Mouse (Mus musculus): ENCODE measurements around the gene B3galnt2. TPM values are rescaled to one million over a fixed set of nuclear protein-coding genes. Genes with fewer than 3 reads are reported as not detected.
A peak's percentile ranks its signal among the peaks of the same experiment; 100 is the strongest.
"Not testable (repeated sequence)": the region's sequence is repeated elsewhere in the genome, so short reads cannot be mapped to it uniquely, and the experiment has no call there.

B3galnt2 gene
- total RNA-seq (2021) = 10 to 100 TPM; 13.1 to 16.6 TPM
- long read RNA-seq, experiment 1, transcript B3galnt2-201 (12 exons, 3,892 nt) = major isoform, 13 of 21 reads
- long read RNA-seq, experiment 1, partial matches to known transcripts = 1 of 21 reads
- long read RNA-seq, experiment 1, other reads (novel, unspliced or antisense) = 6 of 21 reads
- long read RNA-seq, experiment 2, transcript B3galnt2-201 (12 exons, 3,892 nt) = major isoform, 7 of 14 reads
- long read RNA-seq, experiment 2, partial matches to known transcripts = 4 of 14 reads
- long read RNA-seq, experiment 2, other reads (novel, unspliced or antisense) = 3 of 14 reads

DNA sequence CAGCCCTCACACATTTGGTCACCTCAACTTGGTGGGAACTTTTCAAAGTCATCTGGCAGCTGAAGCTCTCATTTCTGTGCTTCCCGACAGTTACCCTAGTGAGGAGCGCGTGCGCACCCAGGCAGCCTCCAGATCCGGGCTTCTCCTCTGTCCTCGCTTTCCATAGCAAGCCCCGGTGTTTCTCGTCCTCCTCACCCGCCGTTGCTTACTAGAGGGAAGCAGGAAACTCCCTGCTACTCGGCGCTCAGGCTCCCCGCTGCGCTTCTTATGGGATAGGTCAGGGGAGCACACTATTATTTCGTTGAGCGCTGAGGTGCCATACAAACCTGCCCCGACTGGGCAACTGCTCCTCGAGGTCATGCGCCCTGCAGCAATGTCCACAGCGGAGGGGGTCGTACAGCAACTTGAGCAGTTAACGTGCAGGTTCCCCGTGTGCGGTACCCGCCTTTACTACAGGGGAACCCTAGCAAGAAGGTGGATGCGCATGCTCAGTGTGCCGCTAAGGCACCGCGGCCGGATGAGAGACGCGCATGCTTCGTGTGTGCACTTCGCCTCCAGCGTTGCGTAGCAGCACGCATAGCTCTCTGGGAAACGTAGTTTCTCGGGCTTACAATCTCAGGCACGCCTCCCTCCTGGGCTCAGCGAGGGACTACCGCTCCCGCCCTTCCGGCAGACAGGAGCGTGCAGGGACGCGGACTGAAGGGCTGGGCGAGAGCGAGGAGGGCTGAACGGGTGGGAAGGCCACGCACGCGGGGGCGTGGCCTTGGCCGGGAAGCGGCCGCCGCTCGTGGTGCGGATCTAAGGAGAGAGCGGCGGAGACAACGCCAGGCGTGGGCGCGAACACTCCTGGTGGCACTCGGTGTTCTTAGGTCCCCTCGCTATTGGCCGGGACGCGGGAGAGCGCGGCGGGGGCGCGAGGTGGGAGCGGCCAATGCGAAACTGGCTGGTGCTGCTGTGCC is at the start of gene B3galnt2:
Gene B3galnt2 (plus strand): TSS at position 596 of the 959 bp plus-strand sequence.
- DNase-seq (ENCODE audit: low spot score in 2 of 2) = peak; percentile 94 to 98

DNA sequence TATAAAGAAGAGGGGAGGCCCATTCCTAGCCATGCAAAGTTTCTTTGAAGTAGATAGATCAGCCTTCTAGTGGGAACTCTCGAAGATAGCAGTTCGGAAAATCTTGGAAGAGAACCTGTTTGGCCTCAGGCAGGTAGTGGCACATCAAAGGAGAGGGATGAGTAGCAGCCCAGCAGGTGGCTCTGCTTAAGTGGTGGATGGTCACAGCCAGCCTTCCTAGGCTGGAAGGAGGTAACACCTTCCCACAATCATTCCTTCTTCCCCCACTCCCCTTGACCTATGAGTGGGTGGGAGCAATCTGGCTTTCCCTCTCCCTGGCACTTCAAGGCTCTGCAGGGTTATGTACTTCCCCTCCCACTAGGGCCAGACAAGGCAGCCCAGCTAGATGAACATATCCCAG is 42.9 kb upstream of the B3galnt2 start:
- no peak for DNase-seq (ENCODE audit: low spot score in 2 of 2)

- DNase-seq (ENCODE audit: low spot score in 2 of 2) = no peak
These were observed 34.9 kb upstream of the B3galnt2 start for GRCm38 (mm10) chr13:13919396-13919795.

GRCm38 (mm10) chr13:13922526-13922925 is 31.7 kb upstream of the B3galnt2 start:
- no peak for DNase-seq (ENCODE audit: low spot score in 2 of 2)

DNA sequence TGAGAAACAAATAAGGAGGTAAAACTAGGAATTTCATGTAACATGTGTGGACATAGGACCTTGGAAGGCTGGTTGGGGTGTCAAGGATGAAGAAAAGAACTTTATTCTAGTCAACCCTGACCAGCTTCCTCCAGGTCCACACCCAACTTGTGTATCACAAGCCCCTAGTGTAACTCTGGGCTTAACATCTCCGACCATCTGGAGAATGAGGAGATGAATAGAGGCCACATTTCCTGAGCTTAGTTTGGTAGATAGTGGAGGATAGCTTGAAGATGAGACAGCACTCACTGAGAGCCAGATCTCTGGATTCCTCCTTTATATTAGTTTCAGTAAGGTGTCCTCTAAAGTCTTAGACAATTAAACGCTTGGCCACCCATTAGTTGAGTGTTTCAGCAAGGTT is 24.3 kb upstream of the B3galnt2 start:
- DNase-seq (ENCODE audit: low spot score in 2 of 2) = no peak

DNA sequence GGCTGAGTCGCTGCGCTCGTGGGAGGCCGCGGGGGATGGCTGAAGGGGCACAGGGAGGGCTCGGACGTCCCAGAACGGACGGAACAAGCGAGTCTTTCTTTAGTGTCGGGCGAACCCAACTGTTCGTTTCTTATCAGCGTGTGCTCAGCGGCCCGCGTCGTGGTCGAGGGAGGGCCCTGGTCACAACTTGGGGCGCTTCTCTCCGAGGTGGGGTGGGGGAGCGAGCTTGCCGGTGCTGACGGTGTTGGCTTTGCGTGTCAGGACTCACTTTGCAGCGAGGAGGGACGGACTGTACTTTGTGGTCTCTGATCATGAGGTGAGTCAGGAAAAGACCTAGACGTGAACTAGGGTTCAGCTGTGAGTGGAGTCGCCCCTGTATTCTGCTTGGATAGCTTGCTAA is 662 bp downstream of the B3galnt2 start:
- peak; percentile 18 to 23 for DNase-seq (ENCODE audit: low spot score in 2 of 2)

GRCm38 (mm10) chr13:13956686-13957085 is 2.4 kb downstream of the B3galnt2 start:
- no peak for DNase-seq (ENCODE audit: low spot score in 2 of 2)

DNA sequence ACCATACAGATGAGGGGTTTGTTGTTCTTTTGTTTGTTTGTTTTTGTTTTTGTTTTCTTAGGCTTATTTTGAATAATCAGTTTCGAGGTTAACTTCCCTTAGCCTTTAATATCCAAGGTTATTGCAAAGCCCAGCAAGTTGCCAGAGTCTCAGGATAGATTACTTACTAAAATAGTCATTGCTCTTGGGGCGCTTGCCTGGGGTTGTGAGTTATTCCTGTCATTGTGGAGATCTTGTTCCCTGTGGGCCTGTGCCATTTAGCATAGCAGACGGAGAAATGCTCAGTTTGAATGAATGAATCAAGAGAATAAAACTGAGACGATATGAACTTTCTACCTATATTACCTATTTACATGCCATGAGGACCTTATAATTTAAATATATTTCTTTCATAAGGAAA is 5.9 kb downstream of the B3galnt2 start:
- no peak for DNase-seq (ENCODE audit: low spot score in 2 of 2)

DNA sequence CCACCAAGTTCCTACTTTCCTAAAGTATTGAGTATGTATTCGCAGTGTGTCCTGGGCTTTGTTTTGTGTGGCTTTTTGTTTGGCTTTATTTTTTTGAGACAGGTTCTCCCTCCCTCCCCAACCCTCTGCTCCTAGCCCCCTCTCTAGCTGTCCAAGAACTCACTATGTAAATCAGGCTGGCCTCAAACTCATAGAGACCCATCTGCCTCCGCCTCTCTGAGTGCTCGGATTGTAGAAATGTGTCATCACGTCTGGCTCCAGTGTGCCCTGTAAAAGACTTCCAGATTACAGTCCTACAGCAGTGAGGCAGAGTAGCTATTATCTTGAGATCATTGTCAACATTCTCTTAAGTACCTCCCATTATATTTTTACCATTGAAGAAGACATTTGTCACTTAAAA is 6.8 kb downstream of the B3galnt2 start:
- no peak for DNase-seq (ENCODE audit: low spot score in 2 of 2)

DNA sequence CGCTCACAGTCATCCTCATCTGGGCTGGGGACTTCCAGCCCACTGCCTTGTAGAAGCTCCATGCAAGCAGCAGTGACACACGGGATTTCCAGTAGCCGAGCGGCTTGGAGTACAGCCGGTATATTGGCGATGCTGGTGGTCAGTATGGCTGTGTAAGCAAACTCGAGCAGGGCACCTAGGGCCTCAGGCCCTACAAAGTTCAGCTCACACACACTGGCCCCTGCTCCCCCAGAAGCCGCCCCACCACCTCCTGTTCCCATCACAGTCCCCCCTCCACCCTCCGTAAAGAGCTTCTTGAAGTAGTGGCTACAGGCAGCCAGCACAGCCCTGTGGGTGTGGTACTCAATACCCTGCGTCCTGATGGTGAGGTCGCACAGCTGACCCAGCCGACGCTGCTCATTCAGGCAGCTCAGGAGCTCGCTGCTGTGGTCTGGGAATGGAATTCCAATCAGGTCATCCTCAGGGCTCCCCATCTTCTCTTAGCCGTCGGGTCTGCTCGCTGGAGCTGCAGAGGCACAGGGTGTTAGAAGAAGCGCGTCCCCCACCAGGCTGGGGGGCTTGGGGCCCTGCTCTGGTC is 11.2 kb downstream of the B3galnt2 start:
- DNase-seq (ENCODE audit: low spot score in 2 of 2) = no peak

GRCm38 (mm10) chr13:13966172-13966571 is 11.9 kb downstream of the B3galnt2 start:
- DNase-seq (ENCODE audit: low spot score in 2 of 2) = no peak

DNA sequence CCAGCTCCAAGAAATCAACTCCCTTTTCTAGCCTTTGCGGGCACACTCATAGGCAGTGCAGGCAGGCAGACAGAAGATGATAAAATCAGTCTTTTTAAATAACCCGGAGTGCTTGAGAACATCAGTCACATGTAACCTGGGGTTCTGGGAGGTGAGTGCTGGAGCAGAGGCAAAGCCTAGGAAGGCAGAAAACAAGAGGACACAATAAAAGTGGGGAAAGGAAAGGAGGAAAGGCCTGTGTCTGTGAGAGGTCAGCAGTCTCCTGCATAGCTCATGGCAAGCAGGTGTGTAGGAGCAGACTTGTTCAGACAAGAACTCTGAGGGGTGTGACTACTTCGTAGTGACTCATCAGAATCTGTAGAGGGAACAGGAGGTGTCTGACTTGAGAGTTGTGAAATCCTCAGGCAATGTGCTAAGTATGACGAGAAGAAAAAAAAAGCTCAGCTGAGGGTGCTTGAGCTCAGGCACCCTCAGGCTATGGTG is 14.4 kb downstream of the B3galnt2 start:
- DNase-seq (ENCODE audit: low spot score in 2 of 2) = peak; percentile 12 to 48

DNA sequence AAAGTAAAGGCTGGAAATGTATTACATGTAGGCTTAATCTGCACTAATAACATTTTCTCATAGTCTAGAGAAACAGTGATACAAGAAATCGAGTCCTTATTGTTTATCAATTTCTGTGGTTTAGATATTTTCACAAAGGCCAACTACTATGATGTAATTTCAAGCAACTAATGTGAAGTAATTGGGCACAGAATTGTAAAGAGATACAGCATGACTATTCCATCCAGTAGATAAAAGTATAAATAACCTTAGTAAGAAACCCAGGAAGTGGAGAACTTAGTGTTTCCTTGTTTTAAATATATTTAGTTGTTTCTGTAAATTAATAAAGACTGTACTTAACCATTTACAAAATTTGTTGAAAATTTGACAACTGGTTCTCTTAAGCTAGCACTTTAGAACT is 15.5 kb downstream of the B3galnt2 start:
- no peak for DNase-seq (ENCODE audit: low spot score in 2 of 2)

GRCm38 (mm10) chr13:13981842-13982241 is 27.6 kb downstream of the B3galnt2 start:
- not testable (repeated sequence) for DNase-seq (ENCODE audit: low spot score in 2 of 2)

DNA sequence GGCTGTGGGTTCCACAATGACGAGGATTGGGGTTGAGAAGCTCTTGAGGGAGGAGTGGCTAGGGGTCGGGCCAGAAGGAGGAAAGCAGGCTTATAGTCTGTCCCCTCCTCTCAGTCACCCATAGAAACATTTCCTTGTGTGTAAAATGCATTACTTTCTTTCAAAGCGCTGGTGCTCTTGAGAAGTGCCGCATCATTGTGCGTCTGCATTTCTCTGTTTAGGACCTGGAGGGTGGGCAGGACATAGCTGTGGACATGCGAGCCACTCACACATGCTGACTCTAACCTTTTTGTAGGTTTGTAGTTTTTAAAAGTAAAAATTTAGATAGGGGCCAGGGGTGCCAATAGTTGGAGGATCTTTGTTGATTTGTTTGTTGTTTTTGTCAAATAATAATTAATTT is 29.3 kb downstream of the B3galnt2 start:
- no peak for DNase-seq (ENCODE audit: low spot score in 2 of 2)

DNA sequence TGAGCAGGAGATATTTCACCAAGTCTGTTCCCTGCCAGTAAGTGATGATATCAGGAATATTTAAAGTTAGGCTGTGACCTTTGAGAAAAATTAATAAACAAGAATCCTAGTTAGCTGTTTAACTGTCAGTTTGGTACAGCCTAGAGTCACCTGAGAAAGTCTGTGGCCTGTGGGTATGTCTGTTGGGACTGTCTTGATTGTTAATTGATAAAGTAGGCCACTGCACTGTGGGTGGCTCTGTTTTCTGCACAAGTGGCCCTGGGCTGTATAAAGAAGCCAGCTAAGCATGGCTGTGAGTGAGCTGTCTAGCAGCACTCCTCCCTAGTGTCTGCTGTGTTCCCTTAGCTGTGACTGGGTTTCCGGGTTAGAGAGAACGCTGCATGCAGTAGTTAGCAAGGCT is 34.9 kb downstream of the B3galnt2 start:
- no peak for DNase-seq (ENCODE audit: low spot score in 2 of 2)

DNA sequence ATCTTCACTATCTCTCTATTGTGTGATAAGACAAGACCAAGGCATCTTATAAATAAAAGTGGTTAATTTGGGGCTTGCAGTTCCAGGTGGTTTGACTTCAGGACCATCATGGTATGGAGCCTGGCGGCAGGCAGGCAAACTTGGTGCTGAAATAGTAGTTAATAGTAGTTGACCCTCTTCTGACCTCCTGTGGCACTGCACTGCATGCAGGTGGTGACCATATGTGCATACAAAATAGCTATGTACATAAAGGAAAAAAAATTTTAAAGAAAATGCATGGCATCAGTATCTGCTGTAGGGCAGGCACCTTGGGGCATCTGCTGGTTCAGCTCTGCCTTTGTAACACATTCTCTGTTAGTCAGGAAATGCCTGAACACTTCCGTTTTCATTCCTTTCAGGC is 36.1 kb downstream of the B3galnt2 start:
- DNase-seq (ENCODE audit: low spot score in 2 of 2) = no peak

DNA sequence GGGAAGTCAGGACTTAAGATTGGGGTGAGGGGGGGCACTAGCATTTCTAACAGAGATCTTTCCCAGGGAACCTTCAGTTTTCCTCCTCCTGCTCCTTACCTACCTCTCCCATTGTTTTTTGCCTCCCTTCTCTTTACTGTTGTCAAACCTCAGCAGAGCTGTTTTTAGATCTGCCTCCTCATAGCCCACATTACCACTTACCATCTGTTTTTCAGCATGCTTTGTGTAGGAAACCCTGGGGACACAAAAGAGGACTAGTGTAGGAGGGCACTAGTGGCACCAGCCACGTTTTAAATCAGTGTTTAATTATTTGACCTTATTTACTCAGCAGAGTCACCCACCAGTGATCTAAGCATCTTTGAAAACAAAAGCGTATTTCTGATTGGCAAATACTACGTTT is 38.8 kb downstream of the B3galnt2 start:
- DNase-seq (ENCODE audit: low spot score in 2 of 2) = peak in 1 of 2 experiments; percentile 30

DNA sequence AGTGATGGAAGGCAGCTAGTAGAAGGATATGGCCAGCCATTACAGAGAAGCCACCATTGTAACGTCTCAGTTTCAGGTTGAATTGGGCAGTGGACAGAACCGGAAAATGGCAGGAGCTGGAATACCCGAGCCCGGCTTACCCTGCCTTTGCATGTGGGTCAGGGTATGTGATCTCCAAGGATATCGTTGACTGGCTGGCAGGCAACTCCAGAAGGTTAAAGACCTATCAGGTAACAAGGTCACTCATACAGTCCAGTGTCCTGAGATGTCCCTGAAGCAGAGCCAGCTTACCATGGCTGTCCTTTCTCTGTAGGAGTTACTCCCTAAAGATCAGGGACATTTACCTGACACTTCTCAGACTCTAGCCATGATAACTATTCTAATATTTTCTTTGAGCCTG is 40.8 kb downstream of the B3galnt2 start:
- DNase-seq (ENCODE audit: low spot score in 2 of 2) = no peak

DNA sequence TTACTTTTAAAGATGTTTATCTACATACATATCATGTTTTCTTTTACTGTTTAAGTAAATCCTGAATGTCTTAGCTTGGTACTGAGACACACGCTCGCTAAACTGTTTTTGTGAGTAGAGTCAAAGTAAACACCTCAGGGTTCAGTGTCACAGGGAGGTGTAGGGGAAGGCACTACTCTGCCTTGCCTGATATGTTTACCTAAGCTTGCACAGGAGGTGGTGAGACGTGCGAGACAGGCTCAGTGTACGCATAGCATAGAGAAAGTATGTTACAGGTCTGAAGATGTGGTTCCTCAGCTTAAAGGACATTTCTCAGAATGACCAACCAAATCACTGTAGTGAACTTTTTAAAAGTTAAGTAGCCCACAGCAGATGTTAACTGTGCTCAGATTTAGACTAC is 43.2 kb downstream of the B3galnt2 start:
- no peak for DNase-seq (ENCODE audit: low spot score in 2 of 2)

DNA sequence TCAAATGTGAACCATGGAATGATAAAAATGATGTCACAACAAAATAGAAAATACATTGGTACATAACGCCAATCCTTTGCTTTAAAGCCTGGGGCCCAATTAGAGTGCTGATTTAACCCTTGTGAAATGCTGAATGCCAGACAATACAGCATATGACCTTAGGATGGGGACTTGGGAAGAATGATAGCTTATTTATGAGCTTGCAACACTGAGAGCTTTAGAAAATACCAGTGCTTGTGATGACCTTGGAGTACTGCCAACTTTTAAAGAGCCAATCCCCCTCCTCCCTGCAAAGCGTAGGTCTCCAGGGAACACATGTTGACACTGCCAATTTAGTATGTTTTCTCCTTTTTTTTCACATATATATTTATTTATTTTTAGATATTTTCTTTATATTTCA is 48.4 kb downstream of the B3galnt2 start:
- no peak for DNase-seq (ENCODE audit: low spot score in 2 of 2)

DNA sequence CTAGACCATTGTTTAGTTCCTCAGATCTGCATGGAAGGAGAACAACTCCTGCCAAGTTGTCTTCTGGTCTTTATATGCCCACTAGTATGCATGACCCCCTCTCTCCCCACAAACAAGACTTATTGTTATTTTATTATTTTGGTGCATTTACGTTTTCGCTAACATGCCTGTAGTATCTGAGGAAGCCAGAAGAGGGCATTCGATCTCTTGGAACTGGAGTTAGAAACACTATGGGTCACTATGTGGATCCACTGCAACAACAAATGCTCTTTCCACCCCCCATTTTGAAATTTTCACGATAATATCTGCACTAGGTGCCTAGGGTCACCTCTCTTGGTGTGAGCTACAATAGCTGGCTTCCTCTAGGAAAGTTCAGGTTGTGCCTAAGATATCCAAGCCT is 49.8 kb downstream of the B3galnt2 start:
- DNase-seq (ENCODE audit: low spot score in 2 of 2) = no peak

All from left cerebral cortex, adult 18-20 months (tissue).